Mouse (Mus musculus) gastrocnemius, adult 2 months (tissue): ENCODE results near the gene Usp10. TPM values are rescaled to one million over a fixed set of nuclear protein-coding genes. Genes with fewer than 3 reads are reported as not detected.

Experiments used
- DNase-seq: peaks from one replicate; pipeline ENCODE4 v3.0.0; 2022
- H3K27ac ChIP-seq: fragments of 200-600 bp; 2 replicates; pipeline ENCODE4 v1.8.1; 2022; ENCODE audit warnings: mild to moderate bottlenecking
- H3K4me3 ChIP-seq: fragments of 200-600 bp; 2 replicates; pipeline ENCODE4 v1.8.1; 2022; ENCODE audit warnings: mild to moderate bottlenecking, moderate library complexity
- CTCF ChIP-seq: fragments of 200-600 bp; IDR thresholded peaks from 2 replicates; pipeline ENCODE4 v1.8.1; 2022; ENCODE audit warnings: antibody characterized with exemption, mild to moderate bottlenecking, moderate library complexity
- intact Hi-C: fragments of 180-260 bp; cut with DNase I; formaldehyde crosslinking; loops from one replicate; pipeline ENCODE4 v1.15.1; 2025
- total RNA-seq, 2 experiments: library from RNA; stranded (reverse); gene quantifications; 2 replicates each; pipeline ENCODE4 v1.2.3; 2021

The Usp10 gene
- total RNA-seq, 2 experiments from 2014 or later: 56.9 to 73.9 TPM

GRCm38 (mm10) chr8:119947653-119948052 lies 37.5 kb downstream of the Usp10 start:
- no peak for TF ChIP-seq CTCF
- no peak for DNase-seq
- no peak overlapping the region for H3K27ac ChIP-seq
- no peak overlapping the region for H3K4me3 ChIP-seq
- intact Hi-C loops: loop anchor here (5.0 kb wide), 1 partner anchor 50 kb away; no protein-coding TSS in a partner anchor

GRCm38 (mm10) chr8:119948340-119948739 lies 38.2 kb downstream of the Usp10 start:
- Histone ChIP-seq H3K4me3 (no peak overlapping the region), H3K27ac (no peak overlapping the region)
- no peak for TF ChIP-seq CTCF
- intact Hi-C loops: loop anchor here (5.0 kb wide), 1 partner anchor 49 kb away; no protein-coding TSS in a partner anchor
- no peak for DNase-seq

GRCm38 (mm10) chr8:119952282-119952681 lies 42.1 kb downstream of the Usp10 start:
- no peak for TF ChIP-seq CTCF
- H3K4me3 ChIP-seq: no peak overlapping the region
- intact Hi-C loops: no loop called here
- no peak for DNase-seq
- H3K27ac ChIP-seq: no peak overlapping the region

GRCm38 (mm10) chr8:119952747-119953146 lies 42.6 kb downstream of the Usp10 start:
- no peak overlapping the region for H3K4me3 ChIP-seq
- TF ChIP-seq CTCF: no peak
- no peak overlapping the region for H3K27ac ChIP-seq
- intact Hi-C loops: no loop called here
- DNase-seq: no peak

- Histone ChIP-seq H3K4me3 (no peak overlapping the region), H3K27ac (no peak overlapping the region)
- TF ChIP-seq CTCF: no peak
- no peak for DNase-seq
- intact Hi-C loops: no loop called here
Measured at GRCm38 (mm10) chr8:119955333-119955732, 45.2 kb downstream of the Usp10 start.

GRCm38 (mm10) chr8:119958076-119958475 lies 47.9 kb downstream of the Usp10 start:
- no peak overlapping the region for H3K4me3 ChIP-seq
- no peak for TF ChIP-seq CTCF
- H3K27ac ChIP-seq: no peak overlapping the region
- intact Hi-C loops: no loop called here
- no peak for DNase-seq

- DNase-seq: peak; percentile 70
- no peak for TF ChIP-seq CTCF
- Histone ChIP-seq H3K4me3 (no peak overlapping the region), H3K27ac (no peak overlapping the region)
- intact Hi-C loops: no loop called here
Measured at GRCm38 (mm10) chr8:119960531-119961104, 50.5 kb downstream of the Usp10 start.

GRCm38 (mm10) chr8:119964859-119965258 lies 54.7 kb downstream of the Usp10 start:
- H3K27ac ChIP-seq: peak overlapping the region; percentile 73; the same call in 1 of the 2 replicates
- no peak overlapping the region for H3K4me3 ChIP-seq
- TF ChIP-seq CTCF: no peak
- DNase-seq: no peak
- intact Hi-C loops: no loop called here

GRCm38 (mm10) chr8:119967435-119967834 lies 57.3 kb downstream of the Usp10 start:
- intact Hi-C loops: no loop called here
- no peak overlapping the region for H3K27ac ChIP-seq
- no peak for DNase-seq
- no peak overlapping the region for H3K4me3 ChIP-seq
- TF ChIP-seq CTCF: peak; percentile 40

GRCm38 (mm10) chr8:119970169-119970568 lies 60.0 kb downstream of the Usp10 start:
- Histone ChIP-seq H3K4me3 (no peak overlapping the region), H3K27ac (no peak overlapping the region)
- DNase-seq: no peak
- intact Hi-C loops: no loop called here
- TF ChIP-seq CTCF: no peak

GRCm38 (mm10) chr8:119972558-119972957 lies 62.4 kb downstream of the Usp10 start:
- Histone ChIP-seq H3K27ac (no peak overlapping the region), H3K4me3 (no peak overlapping the region)
- DNase-seq: no peak
- intact Hi-C loops: no loop called here
- TF ChIP-seq CTCF: no peak

- intact Hi-C loops: no loop called here
- Histone ChIP-seq H3K27ac (no peak overlapping the region), H3K4me3 (no peak overlapping the region)
- no peak for TF ChIP-seq CTCF
- no peak for DNase-seq
Measured at GRCm38 (mm10) chr8:119978770-119979381, 68.7 kb downstream of the Usp10 start.

GRCm38 (mm10) chr8:119981253-119981652 lies 71.1 kb downstream of the Usp10 start:
- no peak for DNase-seq
- TF ChIP-seq CTCF: peak; percentile 38
- intact Hi-C loops: no loop called here
- Histone ChIP-seq H3K4me3 (no peak overlapping the region), H3K27ac (no peak overlapping the region)

GRCm38 (mm10) chr8:119984085-119984484 lies 73.9 kb downstream of the Usp10 start:
- no peak for DNase-seq
- intact Hi-C loops: no loop called here

More at GRCm38 (mm10) chr8:119984085-119984484, 73.9 kb downstream of the Usp10 start:
- Histone ChIP-seq H3K27ac (no peak overlapping the region), H3K4me3 (no peak overlapping the region)
- peak; percentile 48 for TF ChIP-seq CTCF
